Mouse (Mus musculus) layer of hippocampus, postnatal 14 days (tissue): ENCODE results near the gene Serpine1. TPM values are rescaled to one million over a fixed set of nuclear protein-coding genes. Genes with fewer than 3 reads are reported as not detected.
"Not testable (repeated sequence)": the region's sequence is repeated elsewhere in the genome, so short reads cannot be mapped to it uniquely, and the experiment has no call there.

ENCODE experiments used
- DNase-seq, 2 experiments: peaks; one replicate each; pipeline ENCODE4 v3.0.0; 2021 to 2022; ENCODE audit warnings: low spot score in 2 of 2, mixed read lengths in 1 of 2
- long read RNA-seq, 2 experiments: library from polyadenylated mRNA; stranded (forward); transcript quantifications; one replicate each; pipeline ENCODE4 v2.0.0; 2021
- total RNA-seq, 2 experiments: library from RNA; stranded (reverse); gene quantifications; 2 replicates each; pipeline ENCODE4 v1.2.3; 2021

Gene Serpine1
- 1 to 10 TPM in 1 of 2 experiments, under 1 TPM in 1; 0.91 to 1.3 TPM for total RNA-seq
- long read RNA-seq, experiment 1 = 0 reads
- long read RNA-seq, experiment 2 = 0 reads

DNA sequence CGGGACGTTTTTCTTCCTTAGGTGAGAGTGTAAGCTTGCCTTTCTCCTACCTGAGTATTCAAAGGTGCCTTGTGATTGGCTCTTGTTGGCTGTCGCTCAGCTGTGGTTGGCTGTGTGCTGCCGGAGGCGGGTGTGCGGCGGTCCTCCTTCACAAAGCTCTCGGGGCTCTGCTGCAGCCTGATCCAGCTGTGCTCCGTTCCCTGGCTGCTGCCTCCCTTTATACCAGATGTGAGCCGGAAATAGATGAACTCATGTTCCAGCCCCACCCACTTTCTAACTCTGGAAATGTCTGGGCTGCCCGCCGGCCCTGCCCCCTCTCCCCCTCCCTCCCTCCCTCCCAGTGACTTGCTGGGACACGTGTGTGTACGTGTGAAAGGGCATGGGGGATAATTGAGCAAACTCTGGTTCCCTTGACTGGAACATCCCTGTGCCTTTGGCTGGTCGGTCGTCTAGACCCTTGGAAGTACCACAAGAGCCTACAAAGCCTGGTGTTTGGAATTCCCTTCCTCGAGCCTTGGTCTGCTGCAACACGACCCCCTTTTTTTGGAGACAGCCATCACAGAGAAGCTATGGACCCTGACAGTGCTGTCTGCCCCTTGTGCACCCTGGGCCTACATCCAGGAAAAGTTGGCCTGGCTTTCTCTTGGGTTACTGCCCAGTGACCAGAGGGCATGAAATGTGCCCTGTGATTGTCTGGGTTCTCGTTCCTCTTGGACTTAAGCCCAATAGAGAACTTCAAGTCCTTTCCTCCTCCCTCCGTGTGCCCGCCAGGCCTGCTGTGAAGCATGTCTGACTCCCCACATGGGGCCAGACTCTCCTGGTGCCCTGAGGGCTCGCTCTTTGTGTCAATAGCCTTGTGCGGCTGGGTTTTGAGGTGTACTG is at the start of gene Serpine1:
Gene Serpine1, minus strand, starts transcription at position 190 of the 882 bp plus-strand sequence.
- DNase-seq = peak in 1 of 2 experiments; percentile 37

DNA sequence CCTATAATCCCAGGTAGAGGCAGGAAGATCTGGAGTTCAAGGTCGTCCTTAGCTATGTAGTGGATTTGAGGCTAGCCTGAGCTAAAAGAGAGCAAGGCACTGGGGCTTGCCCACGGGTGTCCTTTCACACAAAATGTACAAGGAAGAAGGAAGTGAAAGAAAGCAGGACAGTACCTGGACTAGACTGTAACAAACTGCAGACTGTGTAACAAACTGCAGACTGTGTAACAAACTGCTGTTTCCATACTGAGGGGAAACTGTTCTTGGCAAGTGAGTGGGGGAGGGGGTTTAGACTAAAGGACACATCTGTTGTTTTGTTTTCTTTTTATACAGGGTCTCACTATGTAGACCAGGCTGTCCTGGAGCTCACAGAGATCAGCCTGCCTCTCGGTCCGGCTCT is 49.2 kb upstream of the Serpine1 start:
- DNase-seq = no peak

DNA sequence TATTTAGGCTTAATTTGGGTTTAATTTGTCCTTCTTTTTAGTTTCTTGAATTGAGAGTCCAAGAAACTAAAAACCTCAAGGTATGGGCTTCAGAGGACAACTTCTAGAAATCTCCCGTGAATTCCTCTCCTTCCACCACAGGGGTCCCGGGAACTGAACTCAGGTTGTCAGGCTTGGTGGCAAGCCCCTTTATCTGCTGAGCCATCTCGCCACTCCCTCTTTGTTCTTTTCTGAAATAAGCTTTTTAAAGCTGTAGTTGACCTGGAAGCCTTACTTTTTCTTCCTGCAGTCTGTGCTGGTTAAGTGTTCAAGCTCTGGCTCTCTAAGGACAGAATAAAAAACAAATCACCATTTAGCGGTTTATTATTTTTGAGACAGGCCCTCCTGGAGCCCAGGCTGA is 46.8 kb upstream of the Serpine1 start:
- DNase-seq = no peak

DNA sequence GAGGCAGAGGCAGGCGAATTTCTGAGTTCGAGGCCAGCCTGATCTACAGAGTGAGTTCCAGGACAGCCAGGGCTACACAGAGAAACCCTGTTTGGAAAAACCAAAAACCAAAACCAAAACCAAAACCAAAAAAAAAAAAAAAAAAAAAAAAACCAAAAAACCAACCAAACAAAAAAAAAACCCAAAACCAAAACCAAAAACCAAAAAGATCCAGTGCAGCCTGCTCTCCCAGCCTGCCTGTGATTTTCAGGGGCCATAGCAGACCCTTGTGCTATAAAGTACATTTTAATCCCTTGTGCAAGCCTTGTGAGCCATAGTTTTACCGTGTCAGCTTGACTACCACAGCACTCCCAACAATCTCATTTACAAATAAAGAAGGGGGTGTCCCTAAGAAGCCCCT is 45.9 kb upstream of the Serpine1 start:
- not testable (repeated sequence) for DNase-seq

DNA sequence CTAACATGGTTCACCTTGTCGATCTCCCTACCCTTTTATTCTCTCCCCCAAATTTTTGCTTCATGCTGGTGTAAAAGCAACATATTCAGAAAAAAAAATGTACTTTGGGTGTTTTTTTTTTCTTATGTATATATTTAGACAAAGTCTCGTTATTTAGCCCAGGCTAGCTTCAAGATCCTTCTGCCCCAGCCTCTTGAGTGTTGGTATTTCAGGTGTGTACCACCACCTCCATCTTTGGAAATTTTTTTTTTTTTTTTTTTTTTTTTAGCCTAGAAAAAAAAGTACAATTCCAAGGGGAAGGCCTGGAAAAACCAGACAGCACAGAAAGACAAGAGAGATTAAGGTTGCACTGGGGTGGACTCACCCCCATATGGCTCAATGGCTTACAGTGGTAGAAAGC is 44.9 kb upstream of the Serpine1 start:
- no peak for DNase-seq

DNA sequence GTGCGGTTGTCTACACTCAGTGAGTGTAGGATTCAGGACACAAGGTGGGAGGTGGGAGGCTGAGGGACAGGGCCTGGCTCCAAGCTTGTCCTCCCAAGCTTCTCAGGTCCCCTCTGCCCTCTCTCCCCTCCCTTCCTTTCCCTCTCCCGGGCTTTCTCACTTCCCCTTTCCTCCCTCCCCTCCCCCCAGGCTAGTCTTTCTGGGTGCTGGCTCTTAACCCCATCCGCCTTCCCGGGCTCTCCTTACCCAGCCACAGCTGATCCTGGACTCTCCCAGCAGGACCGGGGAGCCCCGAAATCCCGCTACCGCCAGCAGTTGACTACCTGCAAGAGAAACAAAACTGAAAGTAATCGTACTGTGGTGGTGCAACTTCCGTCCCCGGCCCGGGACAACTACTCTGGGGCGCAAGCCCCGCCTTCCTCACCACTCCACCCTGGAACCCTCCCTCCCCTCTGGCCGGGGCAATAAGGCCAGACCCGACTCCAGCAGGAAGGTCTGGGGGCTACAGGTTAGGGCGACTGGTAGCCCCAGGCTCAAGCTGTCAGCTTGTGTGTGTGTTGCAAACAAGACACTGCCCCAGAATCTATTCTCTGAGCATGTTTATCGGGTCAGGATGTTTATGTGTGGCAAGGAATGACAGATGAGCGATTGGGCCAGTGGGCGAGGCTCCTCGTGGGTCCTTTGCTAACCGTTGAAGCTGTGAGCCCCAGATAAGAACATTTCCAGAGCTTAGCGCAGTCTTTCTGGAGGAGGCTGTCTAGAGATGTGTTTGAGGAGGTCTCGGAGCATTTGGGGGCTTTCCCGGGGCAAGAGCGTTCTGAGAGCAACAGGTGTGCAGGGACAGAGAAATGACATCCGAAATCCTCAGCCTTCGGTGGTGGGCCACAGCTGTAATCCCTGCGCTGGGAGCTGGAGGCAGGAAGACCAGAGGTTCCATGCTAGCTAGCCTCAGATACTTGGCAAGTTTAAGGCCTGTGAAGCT is 44.1 kb upstream of the Serpine1 start, which contains the start of gene Trim56:
Gene Trim56, minus strand, starts transcription at position 344 of the 982 bp plus-strand sequence.
- peak in 1 of 2 experiments; percentile 22 for DNase-seq

DNA sequence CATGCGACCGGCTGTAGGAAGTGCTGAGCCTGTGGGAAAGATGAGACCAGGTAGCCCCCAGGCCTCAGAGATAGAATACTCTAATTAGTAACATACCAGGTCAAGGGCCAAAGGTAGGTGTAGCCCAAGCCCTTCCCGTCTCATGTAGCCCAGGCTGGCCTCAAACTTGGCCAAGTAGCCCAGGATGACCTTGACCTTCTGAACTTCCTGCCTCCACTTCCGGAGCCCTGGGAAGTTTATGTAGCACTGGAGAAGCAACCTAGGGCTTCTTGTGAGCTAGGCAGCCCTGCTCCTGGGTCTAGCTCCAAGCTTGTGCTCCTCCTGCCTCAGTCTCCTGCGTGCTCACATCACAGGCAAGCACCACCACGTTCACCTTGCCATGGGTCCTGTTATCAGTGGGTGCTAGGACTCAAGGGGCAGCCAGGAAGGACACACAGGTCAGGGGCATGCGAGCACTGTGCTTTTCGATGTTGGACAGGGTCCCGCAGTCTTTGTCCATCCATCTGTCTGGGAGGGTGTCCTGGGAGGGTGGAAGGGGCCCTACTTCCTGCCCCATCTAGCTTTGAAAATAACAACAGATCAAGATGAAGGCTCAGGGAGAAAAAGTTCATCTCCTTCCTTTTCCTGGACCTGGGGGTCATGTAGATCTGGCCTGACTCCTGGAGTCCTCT is 43.0 kb upstream of the Serpine1 start:
- no peak for DNase-seq

DNA sequence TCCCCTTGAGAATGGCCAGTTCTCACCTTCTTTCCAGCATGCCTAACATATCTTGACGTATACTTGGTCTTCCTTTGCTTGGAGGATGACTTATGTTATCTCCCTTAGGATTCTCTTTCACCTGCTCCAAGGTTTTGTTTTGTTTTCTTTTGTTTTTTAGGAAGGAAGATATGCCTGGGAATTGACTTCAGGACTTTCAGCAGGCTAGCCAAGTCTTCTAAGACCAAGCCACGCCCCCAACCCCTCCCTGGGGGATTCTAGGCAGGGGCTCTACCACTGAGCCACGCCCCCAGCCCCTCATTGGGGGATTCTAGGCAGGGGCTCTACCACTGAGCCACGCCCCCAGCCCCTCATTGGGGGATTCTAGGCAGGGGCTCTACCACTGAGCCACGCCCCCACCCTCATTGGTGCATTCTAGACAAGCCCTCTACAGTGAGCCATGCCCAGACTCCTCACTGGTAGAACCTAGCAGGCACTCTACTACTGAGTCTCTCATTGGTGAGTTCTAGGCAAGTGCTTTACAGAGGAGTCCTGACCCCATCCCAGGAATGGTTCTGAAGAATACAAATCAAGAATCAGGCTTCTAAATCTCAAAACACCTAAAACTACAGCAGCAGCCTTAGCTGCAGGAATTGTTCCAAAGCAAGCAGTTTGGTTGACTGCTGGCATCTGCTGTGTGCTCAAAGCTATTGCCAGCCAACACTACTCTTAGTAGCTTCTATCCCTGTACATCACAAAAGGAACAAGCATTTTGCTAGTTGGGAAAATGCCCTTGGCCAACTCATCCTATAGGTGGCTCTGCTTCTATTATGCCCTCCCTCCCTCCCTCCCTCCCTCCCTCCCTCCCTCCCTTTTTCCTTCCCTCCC is 39.7 kb upstream of the Serpine1 start:
- no peak for DNase-seq

DNA sequence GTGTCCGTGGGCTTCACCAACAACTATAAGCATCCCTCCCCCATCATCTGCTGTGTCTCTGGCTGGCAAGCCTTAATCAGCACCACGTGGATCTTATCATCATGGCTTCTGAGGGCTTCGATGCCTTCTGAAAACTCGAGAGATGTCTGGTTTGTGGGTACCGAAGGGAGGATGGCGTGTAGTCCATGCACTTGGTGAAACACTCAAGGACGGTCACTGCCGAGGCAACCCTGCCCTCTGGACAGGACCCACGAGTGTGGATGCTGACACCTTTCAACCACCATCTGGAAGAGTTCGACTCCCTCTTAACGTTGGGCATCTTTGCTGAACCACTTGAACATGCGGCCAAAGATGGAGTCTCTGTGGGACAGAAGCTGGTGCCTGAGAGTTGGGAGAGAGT is 38.8 kb upstream of the Serpine1 start:
- no peak for DNase-seq

DNA sequence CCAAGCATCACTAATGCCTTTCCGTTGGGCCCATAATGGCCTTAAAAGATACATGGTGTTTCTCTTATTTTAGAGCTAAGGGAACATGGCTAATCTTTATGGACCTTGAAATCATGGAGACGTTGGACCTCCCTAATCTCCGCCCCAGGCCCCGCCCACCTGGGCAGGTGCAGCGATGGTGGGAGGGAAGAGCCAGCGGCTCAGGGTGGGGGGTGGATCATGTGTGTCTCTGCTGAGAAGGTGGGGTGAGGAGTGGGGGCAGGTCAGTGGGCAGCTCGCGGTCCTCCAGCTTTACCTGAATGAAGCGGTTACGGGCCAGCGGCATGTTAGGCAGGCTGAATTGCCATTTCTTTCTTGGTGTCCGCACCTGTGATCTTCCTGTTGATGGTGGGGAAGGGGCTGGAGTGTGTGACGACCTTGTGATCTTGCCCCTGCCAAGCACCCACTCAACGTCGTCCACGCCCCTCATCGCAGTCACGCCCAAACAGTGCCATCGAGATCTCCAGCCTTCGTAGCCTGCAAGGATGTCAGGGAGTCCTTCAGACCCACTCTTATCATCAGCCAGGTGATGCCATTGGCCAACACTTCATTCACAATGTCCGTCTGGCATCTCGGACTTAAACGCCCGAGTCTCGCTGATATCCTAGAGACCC is 38.0 kb upstream of the Serpine1 start:
- no peak for DNase-seq

DNA sequence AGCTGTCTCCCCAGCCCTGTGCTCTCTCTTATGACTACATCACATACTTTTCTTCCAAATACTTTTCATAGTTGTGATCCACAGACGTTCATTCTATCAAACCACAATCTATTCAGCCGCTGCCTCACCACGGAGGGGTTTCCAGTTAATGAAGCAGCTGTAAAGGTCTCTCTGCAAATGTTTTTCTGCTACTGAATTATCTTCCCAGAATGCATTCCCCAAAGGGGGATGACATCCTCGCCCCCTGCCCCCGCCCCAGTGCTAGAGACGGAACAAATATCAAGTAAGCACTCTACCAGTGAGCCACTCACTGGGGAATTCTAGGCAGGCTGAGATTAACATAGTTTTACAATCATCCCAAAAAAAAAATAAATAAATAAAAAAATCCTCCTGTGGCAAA is 36.0 kb upstream of the Serpine1 start:
- no peak for DNase-seq

DNA sequence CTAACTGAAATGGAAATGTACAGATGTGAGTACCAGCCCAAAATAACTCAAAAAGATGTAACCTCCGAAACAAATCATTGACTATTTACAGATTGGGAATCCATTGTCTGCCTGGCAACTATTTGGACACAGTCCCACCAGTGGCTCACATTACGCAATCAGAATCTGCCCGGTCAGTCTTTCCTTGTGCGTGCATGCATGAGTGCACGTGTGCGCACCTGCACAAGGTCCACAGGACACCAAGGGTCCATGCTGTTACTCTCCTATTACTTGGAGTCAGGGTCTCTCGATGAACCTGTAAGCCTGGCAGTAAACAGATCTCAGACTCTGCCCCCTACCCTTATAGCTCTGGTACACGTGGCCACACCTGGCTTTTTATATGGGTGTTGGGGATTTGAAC is 35.6 kb upstream of the Serpine1 start:
- no peak for DNase-seq

DNA sequence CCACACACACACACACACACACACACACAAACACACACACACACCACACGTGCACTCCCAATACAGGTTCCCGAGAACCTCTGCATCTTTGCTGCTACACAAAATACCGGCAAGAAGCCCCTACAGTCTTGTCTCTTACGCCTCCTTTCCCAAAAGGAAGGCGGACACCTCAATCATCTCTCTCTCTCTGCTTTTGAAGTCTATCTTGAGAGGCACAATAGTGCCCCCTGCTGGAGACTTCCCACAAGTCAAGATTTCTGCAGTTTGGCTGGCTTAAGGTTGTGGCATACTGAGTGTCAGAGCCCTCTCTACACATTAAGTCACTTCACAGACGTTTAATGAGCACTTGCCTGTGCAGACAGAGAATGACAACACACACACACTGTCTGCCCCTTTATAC is 35.0 kb upstream of the Serpine1 start:
- DNase-seq = peak; percentile 82 to 86

DNA sequence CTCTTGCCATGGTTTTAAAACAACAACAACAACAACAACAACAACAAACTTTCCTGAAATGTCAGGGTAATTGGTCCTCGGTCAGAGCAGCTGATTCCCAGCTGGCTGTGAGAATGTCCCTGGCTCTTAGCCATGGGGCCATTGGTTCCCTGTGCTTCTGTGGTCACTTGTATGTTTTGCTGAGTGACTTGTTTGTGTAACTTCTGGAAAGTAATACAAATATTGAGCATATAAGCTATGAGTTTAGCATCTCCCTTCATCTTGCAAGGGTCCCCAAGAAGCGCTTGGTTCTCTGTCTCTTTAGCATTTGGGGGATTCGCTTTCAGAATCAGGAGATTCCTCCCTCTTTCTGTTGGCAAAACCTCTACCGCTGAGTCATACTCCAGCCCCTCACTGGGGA is 34.4 kb upstream of the Serpine1 start:
- DNase-seq = no peak

DNA sequence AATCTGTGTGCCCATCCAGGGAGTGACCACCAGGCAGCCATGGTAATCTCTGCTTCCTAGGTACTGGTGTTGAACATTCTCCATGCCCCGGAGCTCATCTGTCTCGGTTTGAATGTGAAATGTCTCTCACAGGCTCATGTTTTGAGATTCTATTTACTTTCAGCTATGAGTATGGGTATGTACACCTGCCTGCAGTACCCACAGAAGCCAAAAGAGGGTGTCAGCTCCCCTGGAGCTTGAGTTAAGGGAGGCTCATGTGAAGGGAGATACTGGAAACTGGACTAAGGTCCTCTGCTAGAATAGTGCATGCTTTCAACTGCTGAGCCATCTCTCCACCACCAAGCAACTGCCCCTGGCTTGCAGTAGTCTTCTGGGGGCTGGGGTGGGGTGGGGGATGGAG is 31.9 kb upstream of the Serpine1 start:
- DNase-seq = no peak

DNA sequence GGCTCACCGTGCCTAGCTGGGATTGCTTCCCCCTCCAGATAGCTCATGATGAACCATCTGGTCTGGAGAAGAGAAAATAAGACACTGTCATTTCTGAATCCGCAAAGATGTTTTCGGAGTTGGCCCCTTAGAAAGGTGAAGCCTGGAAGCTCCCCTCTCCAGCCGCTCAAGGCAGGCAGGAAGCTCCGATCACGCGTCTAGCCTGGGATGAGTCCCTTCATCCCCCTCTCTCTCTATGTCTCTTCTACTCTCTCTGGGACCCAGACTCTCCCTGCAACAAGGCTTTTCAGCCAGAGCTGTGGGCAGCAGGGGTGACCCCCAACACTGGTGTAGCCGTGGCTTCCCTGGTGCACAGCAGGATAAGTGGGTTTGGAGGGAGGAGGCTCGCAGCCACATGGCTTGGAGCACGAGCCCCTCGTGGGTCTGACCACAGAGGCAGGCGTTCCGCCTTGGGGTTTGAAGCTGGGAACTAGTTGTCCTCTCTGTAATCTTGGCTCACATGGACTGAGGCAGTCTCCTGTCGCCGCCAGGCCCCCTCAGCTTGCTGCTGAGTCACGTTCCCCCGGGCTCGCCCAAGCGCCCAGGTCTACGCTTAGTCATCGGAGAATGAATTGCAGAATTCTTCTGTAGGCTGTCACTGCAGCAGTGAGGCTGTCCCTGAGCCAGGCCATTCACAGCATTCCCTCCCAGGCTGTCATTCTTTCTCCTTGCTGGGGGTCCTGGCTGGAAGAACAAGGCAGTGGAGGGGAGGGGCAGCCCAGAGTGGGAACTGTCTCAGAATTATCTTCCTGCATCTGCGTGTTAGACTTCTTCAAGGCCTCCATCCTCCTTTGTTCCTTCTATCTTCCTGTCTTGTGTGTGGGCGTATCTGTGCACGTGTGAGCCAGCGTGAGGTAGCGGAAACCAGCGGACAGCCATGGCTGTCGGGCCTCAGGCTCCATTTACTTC is 30.8 kb upstream of the Serpine1 start:
- peak; percentile 32 to 39 for DNase-seq

DNA sequence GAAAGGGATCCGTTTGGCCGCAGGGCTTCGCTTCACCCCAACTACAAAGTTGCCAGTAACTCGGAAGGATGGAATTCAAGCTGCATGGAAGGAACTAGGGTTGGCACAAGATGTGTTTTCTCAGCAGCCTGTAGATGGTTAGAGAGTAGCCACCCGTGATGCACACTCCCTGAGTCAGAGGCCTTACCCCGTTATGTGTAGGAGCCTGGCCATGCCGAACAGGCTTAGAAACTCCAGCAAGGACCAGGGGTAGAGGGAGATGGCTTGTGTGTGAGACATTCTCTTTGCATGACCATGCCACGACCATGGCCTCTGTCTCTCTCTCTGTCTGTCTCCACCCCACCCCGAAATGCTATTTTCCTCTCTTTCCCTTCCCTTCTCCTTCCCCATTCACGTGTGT is 30.0 kb upstream of the Serpine1 start:
- DNase-seq = no peak

DNA sequence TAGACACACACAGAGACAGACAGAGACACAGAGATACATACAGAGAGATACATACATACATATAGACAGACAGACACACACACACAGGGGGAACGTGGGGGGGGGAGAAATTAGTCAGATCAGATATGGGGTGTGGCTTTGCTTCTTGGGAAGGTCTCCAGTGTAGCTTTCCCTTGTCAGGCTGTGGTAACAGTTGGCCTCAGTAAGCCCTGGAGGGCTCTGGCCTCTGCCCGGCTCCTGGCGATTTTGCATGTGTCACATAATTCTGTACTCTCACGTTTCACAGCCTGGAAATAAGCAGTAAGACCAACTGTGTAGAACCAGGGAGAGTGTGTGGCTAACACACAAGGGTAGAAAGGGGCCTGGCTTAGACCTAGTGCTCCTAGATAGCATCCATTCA is 28.6 kb upstream of the Serpine1 start:
- no peak for DNase-seq
